Mouse (Mus musculus) cortical plate, adult 2 months (tissue): ENCODE results near the gene Zfp692.

Experiments used
- CTCF ChIP-seq: fragments of 200-500 bp; IDR thresholded peaks from 2 replicates; pipeline ENCODE4 v1.5.1; 2011; ENCODE audit warnings: mild to moderate bottlenecking, control low read depth, low read length; ENCODE audit not compliant: insufficient read depth; ENCODE audit errors: extremely low read depth
- POLR2A ChIP-seq: fragments of 200-500 bp; IDR thresholded peaks from 2 replicates; pipeline ENCODE4 v1.6.1; 2011; ENCODE audit warnings: mild to moderate bottlenecking, low read length, control low read depth; ENCODE audit not compliant: insufficient read depth; ENCODE audit errors: extremely low read depth

- TF ChIP-seq CTCF = no peak
- TF ChIP-seq POLR2A = no peak
These were observed 49.1 kb upstream of the Zfp692 start for GRCm38 (mm10) chr11:58257816-58258215.
